Mouse (Mus musculus) kidney, postnatal 0 days (tissue): ENCODE measurements around the gene Apoa2. TPM values are rescaled to one million over a fixed set of nuclear protein-coding genes. Genes with fewer than 3 reads are reported as not detected.

Experiments
- ATAC-seq: fragments of 200-750 bp; cut with Nextera tagmentation; replicated peaks from 2 replicates; pipeline ENCODE4 v1.8.0; 2017; ENCODE audit warnings: low read depth, moderate number of reproducible peaks, moderate TSS enrichment, moderate library complexity; ENCODE audit not compliant: low FRiP score
- DNase-seq: peaks from one replicate; pipeline ENCODE4 v3.0.0-alpha.2; 2016; ENCODE audit warnings: low spot score
- H3K27ac ChIP-seq: fragments of 300-500 bp; sonication (generic); 2 replicates; pipeline ENCODE4 v1.5.1; 2014; ENCODE audit warnings: mild to moderate bottlenecking
- H3K27me3 ChIP-seq: fragments of 300-500 bp; sonication (generic); 2 replicates; pipeline ENCODE4 v1.6.1; 2014; ENCODE audit warnings: low read length, mixed read lengths; ENCODE audit not compliant: insufficient read depth
- H3K36me3 ChIP-seq: fragments of 300-500 bp; sonication (generic); 2 replicates; pipeline ENCODE4 v1.6.1; 2014; ENCODE audit warnings: low read length, mixed read lengths; ENCODE audit not compliant: insufficient read depth
- H3K4me1 ChIP-seq: fragments of 300-500 bp; sonication (generic); replicated peaks from 2 replicates; pipeline ENCODE4 v1.6.1; 2014; ENCODE audit warnings: antibody characterized with exemption, low read length, mixed read lengths; ENCODE audit not compliant: insufficient read depth
- H3K4me2 ChIP-seq: fragments of 300-500 bp; sonication (generic); 2 replicates; pipeline ENCODE4 v1.6.1; 2014; ENCODE audit warnings: mild to moderate bottlenecking, low read length, moderate library complexity, mixed read lengths
- H3K4me3 ChIP-seq: fragments of 300-500 bp; sonication (generic); replicated peaks from 2 replicates; pipeline ENCODE4 v1.5.1; 2014; ENCODE audit warnings: low read depth, low read length
- H3K9ac ChIP-seq: fragments of 300-500 bp; sonication (generic); 2 replicates; pipeline ENCODE4 v1.6.1; 2014; ENCODE audit warnings: low read depth, low read length
- H3K9me3 ChIP-seq: fragments of 300-500 bp; sonication (generic); replicated peaks from 2 replicates; pipeline ENCODE4 v1.6.1; 2016; ENCODE audit warnings: low read length, inconsistent platforms, mixed read lengths
- CTCF ChIP-seq: IDR thresholded peaks from 2 replicates; pipeline ENCODE4 v1.5.1; 2016; ENCODE audit warnings: antibody characterized with exemption, low read depth, mild to moderate bottlenecking, moderate library complexity
- whole genome bisulfite sequencing: fragments of 180-500 bp; shearing (Covaris S2); extraction: QIAGEN DNeasy Blood & Tissue Kit; methylation state at CpG from one replicate; pipeline ENCODE4 v1.1.7; 2014; 5-methylcytosine and 5-hydroxymethylcytosine counted together
- polyA plus RNA-seq: library from polyadenylated mRNA; unstranded; fragments of >200 nt; fragmentation: Nextera tagmentation; extraction: Ambion mirVana; gene quantifications from 2 replicates; pipeline ENCODE4 v1.2.1, GENCODE M21; 2015

Apoa2 gene
- polyA plus RNA-seq, 1 experiment from 2014 or later = 21.1 TPM

DNA sequence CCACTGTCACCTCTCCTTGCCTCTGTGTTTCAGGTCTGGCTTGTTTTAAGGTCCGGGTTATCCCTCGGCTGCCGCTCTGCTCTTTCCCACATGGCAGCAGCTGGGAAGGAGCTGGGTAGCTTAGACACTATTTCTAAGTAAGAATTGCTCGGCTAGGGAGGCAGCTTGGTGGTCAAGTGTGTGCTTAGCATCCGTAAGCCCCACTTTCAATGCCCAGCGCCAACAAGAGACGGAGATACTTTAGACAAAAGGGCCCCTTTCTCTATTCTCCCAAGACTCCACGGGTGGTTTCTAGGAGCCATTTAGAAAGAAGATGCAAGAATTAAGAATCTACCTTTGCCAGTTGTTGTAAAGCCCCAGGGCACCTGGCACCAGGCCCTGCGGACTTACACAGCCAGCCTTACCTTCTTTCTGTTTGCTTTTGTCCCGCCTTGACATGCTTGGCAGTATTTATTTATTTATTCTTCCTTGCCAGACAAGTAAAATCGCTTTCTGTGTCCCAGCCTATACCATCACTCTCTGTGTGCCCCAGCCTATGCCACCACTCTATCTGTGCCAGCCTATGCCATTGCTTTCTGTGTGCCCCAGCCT, 50.4 kb downstream of the Apoa2 start:
- ATAC-seq = no peak
- Histone ChIP-seq H3K4me1 (peaks cover 18% of the 10 kb centered on the region), H3K36me3 (peaks cover 47% of the 10 kb centered on the region), H3K9ac (no peak overlapping the region), H3K4me3 (no peak overlapping the region), H3K9me3 (no peaks in the 10 kb centered on the region), H3K27ac (no peak overlapping the region), H3K27me3 (no peaks in the 10 kb centered on the region), H3K4me2 (no peak overlapping the region)
- no peak for TF ChIP-seq CTCF
- 84% methylated on average over 11 of the region's 11 CpGs for WGBS
- DNase-seq = no peak

Other genes starting within 250 kb of the Apoa2 start
- gene Fcgr2b, start 248.5 kb upstream of the Apoa2 start, polyA plus RNA-seq = 6.4 and 8.0 TPM in 2 replicates
- gene Fcgr4, start 206.1 kb upstream of the Apoa2 start, polyA plus RNA-seq = 2.0 and 2.3 TPM in 2 replicates
- gene Fcgr3, start 160.1 kb upstream of the Apoa2 start, polyA plus RNA-seq = 12.1 and 13.2 TPM in 2 replicates
- 4.6 TPM in 2 replicates for gene Cfap126, start 111.1 kb upstream of the Apoa2 start, polyA plus RNA-seq
- gene Sdhc, start 74.5 kb upstream of the Apoa2 start, polyA plus RNA-seq = 381 and 403 TPM in 2 replicates
- 0.77 and 1.2 TPM in 2 replicates for gene Mpz, start 74.3 kb upstream of the Apoa2 start, polyA plus RNA-seq
- gene Pcp4l1, start 28.8 kb upstream of the Apoa2 start, polyA plus RNA-seq = 8.9 and 9.9 TPM in 2 replicates
- gene Nr1i3, start 11.1 kb upstream of the Apoa2 start, polyA plus RNA-seq = 1.1 and 1.7 TPM in 2 replicates
- gene Tomm40l, start 2.5 kb upstream of the Apoa2 start, polyA plus RNA-seq = 32.3 and 32.4 TPM in 2 replicates
- 38.8 and 50.1 TPM in 2 replicates for gene Fcer1g, start 9.3 kb downstream of the Apoa2 start, polyA plus RNA-seq
- gene Adamts4, start 25.4 kb downstream of the Apoa2 start, polyA plus RNA-seq = 5.2 and 7.0 TPM in 2 replicates
- 375 and 405 TPM in 2 replicates for gene Ndufs2, start 26.3 kb downstream of the Apoa2 start, polyA plus RNA-seq
- gene B4galt3, start 45.3 kb downstream of the Apoa2 start, polyA plus RNA-seq = 63.9 and 72.0 TPM in 2 replicates
- 46.4 and 48.2 TPM in 2 replicates for gene Ppox, start 56.1 kb downstream of the Apoa2 start, polyA plus RNA-seq
- gene Usp21, start 62.9 kb downstream of the Apoa2 start, polyA plus RNA-seq = 59.4 and 63.3 TPM in 2 replicates
- 133 and 136 TPM in 2 replicates for gene Ufc1, start 70.0 kb downstream of the Apoa2 start, polyA plus RNA-seq
- gene Dedd, start 104.1 kb downstream of the Apoa2 start, polyA plus RNA-seq = 43.9 and 46.0 TPM in 2 replicates
- 59.8 and 64.4 TPM in 2 replicates for gene Nit1, start 120.6 kb downstream of the Apoa2 start, polyA plus RNA-seq
- 92.1 and 105 TPM in 2 replicates for gene Pfdn2, start 120.6 kb downstream of the Apoa2 start, polyA plus RNA-seq
- 5.7 and 6.4 TPM in 2 replicates for gene Klhdc9, start 135.7 kb downstream of the Apoa2 start, polyA plus RNA-seq
- 3.7 and 3.8 TPM in 2 replicates for gene Nectin4, start 145.0 kb downstream of the Apoa2 start, polyA plus RNA-seq
- 0.83 and 0.99 TPM in 2 replicates for gene Arhgap30, start 163.9 kb downstream of the Apoa2 start, polyA plus RNA-seq
- gene Usf1, start 186.3 kb downstream of the Apoa2 start, polyA plus RNA-seq = 64.0 and 73.0 TPM in 2 replicates
- 3.6 and 4.8 TPM in 2 replicates for gene Tstd1, start 193.8 kb downstream of the Apoa2 start, polyA plus RNA-seq
- 93.0 and 114 TPM in 2 replicates for gene F11r, start 212.5 kb downstream of the Apoa2 start, polyA plus RNA-seq